Mouse (Mus musculus) ovary, postnatal 10 days (tissue): ENCODE results near the gene Vti1a.

Experiments used
- DNase-seq: peaks from one replicate; pipeline ENCODE4 v3.0.0; 2022; ENCODE audit warnings: low spot score

The Vti1a gene

DNA sequence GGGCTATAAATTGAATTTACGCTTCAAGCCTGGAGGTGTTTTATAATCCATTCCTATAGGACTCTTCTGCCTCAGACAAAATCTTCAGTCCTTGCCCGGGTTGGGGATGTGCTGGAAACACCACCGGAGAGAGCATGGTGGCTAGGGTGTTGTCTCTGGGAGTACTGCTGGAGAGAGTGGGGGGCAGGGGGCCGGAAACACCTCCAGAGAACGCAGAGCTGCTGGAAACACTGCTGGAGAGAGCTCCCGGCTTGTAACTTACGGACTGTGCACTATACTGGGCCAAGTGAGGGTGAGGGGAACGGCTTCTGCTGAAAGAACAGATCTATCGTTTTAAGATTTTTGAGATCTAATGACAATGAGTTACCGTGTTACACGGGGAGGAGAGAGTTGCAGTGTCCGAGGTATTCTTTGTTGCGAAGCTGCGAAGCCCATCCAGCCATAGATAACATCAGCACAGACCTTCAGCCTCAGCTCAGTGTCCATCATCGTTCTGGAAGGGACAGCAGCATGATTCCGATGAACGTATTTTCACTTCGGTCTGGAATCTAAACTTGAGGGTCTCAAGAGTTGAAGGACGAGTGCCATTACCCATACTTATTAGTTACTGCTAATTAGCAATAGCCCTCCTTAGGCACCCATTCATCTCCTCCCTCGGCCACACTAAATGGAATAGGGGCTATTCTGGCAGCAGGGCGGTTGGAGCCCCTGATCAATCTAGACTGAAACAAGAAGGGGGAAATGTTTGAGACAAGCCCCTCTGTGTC, 140.4 kb downstream of the Vti1a start:
- DNase-seq = no peak

DNA sequence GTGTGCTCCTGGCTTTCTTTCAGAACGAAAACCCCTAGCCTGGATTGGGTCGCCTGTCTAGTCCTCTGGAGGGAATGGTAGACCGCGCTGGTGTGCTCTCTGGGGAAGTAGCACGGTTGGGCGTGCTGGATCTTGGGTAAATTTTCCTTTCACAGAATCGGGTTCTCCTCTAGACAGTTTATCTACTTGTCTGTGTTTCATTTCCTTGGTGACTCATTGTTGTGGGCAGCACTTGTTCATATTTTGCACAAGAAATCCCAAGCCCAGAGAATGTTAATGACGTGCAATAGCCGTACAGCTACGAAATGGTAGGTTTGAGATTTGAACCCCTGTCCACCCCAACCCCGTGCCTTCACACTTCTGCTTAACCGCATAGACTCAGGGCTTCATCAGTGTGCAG, 145.9 kb downstream of the Vti1a start:
- DNase-seq = no peak

DNA sequence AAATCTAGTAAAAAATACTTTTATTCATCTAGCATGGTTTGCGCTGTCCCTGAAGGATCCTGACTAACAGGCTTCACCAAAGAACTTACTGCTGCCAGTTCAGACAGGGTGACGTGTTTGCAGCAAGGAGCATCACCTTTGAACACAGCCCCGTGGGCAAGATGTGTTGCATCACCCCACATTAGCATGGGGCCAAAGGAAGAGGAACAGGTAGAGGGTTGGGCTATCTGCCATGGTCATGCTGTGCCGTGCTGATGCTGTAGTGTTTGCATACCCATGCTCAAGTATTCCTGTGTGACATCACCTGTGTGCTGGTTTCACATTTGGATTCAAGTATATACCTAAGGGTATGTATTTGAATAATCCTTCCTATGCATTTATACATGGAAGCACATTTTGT, 147.6 kb downstream of the Vti1a start:
- DNase-seq = no peak

DNA sequence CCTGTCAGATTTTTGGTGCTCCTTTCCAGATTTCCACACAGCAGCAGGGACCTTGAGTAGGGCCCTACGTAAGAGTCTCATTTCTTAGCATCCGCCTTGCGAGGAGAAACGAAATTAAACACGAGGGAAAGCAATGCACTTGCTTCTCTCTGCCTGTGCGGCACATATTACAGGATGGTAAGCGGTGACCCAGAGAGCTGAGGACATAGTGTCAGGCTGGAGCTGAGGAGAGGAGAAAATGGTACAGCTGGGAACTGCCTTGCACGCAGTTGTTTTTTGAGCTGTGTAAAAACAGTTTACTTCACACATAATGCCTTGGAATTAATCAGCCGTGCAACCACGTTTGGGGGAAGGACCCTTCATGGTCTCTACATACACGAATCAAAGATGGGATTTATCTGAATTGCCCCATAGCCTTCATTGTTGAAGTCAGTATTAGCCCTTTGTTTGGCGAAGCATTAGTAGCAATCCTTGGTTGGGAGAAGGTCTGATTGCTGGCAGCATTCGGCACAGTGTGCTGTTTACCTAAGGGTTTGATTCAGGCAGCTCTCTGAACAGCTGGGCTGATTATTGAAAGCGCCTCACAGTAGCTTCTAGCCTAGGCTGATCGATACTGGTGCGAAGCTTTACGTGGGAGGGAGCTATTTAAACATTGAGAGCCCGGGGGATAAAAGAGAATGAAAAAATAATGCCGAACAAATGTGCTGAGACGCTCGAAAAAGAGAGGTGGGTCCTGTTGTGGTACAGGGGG, 153.4 kb downstream of the Vti1a start:
- DNase-seq = no peak

DNA sequence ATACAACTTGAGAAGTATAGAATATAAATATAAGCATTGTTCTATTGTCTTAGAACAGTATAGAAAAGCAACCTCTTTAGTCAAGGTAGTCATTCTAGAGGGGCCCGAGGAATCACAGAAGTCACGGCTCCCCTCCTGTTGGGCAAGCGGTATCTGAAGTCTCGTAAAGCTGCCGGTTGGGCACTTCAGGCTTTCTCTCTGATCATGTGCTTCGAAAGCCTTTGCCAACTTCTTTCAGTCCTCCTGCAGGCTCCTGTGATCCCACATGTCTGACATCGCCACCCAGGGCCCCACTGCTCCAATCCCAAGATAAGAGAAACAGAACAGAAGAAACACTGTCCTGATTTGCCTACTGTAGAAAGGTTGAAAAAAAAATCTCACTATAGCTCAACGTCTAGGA, 156.5 kb downstream of the Vti1a start:
- no peak for DNase-seq

DNA sequence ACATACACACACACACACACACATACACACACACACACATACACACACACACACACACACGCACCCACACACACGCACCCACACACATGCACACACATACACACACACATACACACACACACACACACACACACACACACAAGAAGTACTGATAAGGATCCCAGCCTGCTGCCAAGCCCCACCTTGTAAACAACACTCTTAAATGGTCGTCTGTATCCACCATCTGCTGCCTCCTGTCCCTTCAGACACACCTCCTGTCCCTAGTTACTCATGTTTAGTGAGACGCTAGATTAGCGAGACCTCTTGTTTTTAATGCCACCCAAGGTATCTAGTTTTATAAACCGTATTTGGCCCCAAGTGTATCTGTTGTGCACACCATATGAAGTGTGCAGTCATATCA, 158.1 kb downstream of the Vti1a start:
- DNase-seq = no peak

DNA sequence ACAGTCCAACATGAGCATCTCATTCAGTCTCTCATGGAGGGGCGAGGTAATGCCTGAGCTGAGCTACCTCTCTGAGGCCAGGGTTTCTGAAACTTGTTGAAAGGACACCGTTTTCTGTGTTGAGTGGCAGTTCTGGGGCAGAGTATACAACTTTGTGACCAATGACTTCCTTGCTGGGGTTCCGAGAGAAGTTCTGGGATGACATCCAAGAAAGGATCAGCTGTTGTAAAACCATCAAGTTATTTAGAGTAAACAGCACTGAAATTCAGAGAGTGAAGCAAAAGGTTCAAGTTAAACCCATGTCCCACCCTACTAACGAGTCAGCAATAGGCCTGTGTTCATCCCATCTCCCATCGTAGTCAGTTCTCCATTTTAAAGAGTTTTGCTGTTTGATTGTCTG, 164.4 kb downstream of the Vti1a start:
- DNase-seq = no peak

DNA sequence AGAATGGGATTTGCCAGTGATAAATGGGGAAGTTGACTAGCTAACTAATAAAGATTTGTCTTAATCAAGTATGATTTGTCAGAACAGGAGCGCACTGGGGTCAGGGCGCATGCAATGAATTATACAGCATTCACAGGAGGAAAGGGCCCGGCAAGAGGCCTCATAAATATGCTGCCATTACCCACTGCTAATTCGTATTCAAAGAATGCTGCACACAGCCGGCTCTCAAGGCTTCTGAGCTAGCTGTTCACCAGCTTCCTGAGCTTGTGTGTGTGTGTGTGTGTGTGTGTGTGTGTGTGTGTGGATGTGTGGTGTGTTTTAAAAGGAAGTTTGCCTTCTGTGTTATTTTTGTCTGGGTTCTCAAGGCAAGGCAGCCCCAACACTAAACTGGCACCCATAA, 165.2 kb downstream of the Vti1a start:
- no peak for DNase-seq

DNA sequence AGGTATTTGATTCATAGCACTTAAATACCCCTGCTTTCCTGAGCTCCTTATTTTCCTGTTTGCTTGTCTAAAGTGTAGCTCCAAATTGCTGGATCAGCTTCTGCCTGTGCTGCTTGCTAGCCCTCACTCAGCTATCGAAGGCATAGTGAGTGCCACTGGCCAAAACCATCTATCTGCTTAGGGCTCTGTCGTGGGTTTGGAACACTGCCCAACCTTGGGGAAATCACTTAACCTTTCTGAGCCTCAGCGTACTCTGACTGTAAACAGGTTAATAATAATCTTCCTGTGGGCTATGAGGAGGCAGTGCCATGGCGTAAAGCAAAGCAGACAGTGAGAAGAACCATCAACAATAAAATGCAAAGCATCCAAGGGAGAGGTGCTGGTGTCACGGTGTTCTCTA, 167.4 kb downstream of the Vti1a start:
- no peak for DNase-seq

DNA sequence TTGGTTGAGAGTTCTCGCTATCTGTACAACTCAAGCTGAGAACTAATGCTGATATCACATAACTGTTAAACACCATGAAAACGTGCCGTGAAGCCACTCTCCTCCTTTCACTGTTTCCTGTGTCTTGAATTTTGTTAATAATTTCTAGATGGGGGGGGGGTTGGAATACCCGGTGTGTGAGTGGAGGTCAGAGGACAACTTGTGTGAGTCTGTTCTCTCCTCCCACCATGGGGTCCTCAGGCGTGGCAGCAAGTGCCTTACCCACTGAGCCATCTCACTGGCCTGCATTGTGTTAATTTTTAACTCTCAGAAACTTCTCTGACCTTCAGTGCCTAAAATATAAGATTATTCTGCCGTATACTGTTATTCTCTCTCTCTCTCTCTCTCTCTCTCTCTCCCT, 168.5 kb downstream of the Vti1a start:
- no peak for DNase-seq

DNA sequence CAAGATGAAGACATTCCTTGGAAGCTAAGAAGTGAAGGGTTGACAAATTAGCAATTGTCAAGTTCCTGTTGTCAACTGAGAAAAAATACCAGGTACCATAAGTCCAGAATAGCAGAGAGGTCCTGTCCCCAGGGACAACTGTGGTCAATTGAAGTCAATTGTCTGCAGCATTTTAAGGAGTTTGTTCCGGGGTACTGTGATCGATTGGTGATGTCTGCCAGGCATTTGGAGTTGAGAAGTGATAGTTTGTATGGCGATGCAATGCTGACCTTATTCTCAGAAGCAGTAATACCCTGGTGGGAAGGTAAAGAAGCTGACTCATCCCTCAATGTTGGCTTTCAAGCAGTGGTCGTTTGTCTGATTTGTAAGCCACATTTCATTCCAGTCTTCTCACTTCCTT, 170.4 kb downstream of the Vti1a start:
- no peak for DNase-seq

DNA sequence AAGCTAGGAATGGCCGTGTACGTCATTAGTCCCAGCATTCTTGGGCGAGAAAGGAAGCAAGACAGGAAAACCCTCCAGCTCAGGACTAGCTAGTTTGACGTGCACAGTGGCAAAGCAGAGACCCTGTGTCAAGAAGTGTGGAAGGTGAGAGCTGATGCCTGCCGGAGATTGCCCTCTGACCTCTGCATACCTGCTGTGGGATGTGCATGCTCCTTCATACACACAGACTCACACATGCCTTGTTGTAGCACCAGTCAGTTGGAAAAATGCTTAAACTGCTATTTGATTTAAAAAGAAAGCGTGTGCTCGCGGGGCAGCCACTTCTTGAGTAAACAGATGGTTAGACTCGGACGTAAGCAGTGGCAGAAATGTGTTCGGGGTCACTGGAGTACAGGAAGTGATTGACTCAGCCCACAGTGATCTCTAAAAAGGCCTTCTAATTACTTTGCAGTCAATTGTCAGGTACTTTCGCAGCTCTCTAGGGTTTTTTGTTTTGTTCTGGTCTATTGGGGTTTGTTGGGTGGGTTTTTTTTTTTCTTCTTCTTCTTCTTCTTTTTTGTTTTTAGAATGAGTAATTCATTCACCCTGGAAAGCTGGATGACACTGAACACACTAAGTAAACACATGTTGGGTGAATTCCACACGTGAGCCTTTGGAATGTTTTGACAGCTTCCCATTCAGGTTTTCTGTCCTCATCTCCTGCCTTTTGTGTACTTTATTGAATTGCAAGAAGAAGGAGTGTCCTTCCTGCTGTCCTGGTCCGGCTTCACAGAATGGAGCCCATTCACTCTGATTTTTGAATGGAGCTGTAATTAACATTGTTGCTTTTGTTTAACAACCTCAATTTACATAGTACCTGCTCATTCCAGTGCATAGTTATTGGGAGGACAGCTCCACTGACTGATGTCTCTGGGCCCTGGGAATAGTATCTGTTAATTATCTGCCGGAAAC, 175.3 kb downstream of the Vti1a start:
- no peak for DNase-seq

DNA sequence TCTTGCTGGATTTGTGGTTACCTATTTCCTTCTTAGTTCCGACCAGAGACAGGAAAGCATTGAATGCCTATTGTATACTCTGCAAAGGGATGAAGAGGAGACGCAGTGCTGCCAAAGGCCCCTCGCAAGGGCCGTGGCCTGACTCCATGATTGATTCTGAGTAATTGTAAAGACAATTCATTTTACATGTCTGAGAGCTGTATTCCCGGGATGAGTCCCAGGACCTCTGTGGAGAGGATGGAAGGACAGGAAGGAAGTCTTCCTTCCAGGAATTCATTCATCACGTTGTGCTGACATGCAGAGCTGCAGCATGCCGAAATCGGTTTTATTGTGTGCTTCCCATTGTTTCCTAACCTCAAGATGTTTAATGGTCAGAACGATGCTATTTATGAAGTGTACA, 180.2 kb downstream of the Vti1a start:
- DNase-seq = no peak

DNA sequence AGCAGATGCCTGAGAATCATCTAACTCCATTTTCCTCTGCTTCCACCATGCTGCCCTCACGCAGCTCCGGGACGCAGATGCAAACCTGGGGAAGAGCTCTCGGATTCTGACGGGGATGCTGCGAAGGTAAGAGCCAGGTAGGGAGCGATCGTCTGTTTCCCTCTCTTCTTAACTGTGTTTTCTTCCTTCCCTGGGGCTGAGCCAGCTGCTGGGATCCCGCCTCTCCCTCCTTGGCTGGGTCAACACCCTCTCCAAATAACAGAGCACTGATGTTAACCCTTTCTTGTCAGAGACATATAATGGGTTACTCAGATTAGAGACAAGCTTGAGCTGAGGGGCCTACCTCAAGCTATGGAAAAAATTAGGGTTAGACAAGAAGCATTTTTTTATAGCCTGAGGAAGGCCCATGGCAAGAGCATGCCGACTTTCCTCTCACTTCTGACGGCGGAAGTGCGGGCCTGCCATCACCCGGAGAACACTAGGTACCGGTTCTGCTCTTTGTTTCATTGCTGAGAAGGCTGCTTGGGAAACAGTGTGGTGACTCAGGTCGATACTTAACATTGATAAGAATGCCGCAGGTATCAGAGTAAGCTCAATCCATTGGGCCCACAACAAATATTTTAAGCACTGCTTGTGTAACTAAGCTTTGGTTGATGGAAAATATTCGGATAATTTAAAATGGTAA, 183.2 kb downstream of the Vti1a start:
- DNase-seq = no peak

DNA sequence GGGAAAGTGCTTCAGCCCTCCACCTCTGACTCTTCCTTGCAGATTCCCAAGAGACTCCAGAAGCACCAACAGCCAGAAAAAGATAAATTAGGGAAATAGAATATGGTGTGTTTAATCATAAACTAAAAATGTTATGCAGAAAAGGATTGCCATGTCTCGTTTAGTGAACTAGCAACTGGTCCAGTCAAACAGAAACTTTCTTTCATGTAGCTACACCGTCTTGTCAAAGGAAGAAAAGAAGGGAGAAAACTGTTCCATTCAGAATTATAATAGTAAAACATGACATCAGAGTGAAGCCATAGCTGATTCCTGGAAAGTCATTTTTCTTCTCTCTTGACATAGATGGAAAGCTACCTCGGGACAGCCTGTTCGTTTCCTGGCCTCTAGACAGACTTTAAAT, 185.9 kb downstream of the Vti1a start:
- no peak for DNase-seq

DNA sequence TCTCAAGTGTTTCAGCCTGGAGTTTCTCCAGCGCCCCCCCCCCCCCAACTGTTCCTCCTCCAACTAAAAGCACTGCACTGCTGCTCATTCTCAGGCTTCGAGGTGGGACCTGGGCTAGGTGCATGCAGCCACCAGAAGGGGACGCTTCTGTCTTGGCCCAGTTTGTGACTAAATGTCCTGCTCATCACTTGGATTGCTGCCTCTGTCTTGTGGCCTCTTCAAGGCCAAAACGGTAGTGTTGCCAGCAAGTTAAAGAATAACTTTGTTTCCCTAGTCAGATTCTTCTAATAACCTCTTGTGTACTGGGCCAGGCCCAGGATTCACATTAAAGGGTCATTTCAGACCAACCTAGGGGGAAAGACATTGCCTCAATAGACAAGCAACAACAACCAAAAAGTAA, 187.7 kb downstream of the Vti1a start:
- no peak for DNase-seq

DNA sequence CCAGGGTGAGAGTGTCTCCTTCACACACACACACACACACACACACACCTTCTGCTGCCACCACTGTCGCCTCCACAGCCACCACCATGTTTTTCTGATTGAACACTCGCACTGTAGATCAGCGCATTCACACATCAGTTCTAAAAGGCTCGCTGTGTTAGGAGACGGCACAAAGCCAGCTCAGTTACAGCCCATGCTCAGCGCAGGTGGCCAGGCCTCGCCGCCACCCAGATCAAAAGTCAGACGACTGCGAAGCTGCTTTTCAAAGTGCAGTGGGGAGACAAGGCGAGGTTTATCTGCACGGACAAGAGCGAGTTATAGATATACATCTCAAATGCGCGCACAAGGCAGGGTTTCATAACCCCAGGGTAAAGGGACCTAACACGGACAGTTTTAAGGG, 191.7 kb downstream of the Vti1a start:
- DNase-seq = no peak

DNA sequence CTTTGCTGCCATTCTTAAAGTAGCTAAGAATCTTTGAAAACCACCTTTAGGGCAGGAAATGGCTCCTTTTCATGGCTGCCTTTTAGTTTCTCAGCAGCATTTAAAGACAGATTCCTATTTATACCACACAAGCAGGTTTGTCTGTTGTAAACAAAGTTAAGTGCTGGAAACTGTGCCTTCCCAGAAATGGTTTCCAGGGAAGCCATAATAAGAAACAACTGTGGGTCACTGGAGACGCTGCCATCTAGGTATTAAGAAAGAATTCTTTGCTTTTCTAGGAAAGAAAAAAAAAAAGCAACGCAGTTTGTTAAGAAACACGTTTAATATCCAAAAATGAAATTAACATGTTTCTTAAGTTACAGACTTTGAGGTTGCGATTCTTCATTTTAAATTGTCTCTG, 192.1 kb downstream of the Vti1a start:
- no peak for DNase-seq

DNA sequence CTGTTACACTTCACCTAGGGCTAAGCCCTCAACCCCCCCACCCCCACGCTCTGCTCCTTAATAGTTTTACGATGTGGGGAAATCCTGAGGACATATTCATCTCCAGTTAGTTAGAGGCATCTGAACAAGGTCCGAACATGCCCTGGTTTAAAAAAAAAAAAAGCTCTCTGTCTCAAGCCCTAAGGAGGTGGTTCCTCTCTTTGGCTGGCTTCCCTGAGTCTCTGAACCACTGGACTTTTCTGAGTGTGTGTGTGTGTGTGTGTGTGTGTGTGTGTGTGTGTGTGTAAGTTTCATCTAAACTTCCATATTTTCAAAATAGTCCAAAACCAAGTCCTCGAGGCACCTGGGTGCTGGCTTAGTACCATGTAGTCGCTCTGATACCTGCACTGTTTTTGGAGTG, 192.9 kb downstream of the Vti1a start:
- DNase-seq = no peak

DNA sequence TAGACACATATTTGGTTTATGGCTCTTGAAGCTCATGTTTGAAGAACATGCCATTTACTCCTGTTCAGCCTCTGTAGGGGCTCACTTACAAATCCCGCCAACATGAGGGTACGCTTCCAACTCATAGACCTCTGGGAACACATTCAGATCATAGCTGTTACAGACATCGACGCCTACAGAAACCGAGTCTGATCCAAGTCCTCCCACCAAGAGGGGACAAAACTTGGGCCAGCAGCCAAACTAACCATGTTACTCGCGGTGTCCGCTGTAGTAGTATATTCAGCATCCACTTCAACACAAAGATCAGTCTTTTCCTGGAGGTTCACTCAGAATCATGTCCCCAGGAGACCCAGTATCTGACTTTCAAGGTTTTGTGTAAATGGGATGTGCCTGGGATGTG, 193.5 kb downstream of the Vti1a start:
- no peak for DNase-seq

DNA sequence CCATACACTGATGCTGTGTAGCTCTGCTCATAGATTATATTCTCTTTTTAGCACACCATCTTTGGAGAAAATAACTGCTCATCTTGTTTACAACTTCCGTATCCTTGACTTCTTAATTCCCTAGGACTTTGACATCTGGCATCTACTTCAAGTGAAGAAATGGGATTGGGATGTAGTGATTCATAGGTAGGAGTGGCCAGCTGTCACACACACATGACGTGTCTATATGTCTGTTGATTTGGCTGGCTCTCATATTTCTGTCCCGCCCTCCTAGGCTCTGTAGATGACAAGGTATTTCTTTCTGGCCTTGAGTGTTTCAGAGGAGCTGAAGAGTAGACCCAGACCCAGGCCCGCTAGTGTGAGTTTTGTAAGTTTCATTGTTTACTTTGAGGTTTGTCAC, 197.8 kb downstream of the Vti1a start:
- no peak for DNase-seq

DNA sequence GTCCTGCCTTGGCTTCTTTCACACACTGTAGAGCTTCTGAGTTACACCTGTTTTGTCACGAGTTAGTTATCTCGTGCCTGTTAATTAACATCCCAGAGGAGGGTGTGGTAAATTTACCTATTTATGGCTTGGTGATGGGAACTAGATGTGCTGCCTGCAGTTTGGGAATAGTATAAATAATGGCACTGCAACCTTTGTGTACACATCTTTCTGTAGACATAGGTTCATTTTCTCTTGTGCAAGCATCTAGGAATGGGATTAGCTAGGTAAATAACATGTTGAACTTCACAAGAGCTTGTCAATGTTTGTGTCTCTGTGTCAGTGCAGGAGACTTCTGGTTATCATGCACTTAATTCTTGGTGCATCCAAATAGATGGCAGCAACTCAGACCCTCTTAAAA, 204.1 kb downstream of the Vti1a start:
- no peak for DNase-seq
